Mouse (Mus musculus) liver, embryonic 13.5 days (tissue): ENCODE measurements around the gene Tmed4. TPM values are rescaled to one million over a fixed set of nuclear protein-coding genes. Genes with fewer than 3 reads are reported as not detected.

Source experiments
- ATAC-seq: fragments of 200-750 bp; cut with Nextera tagmentation; 2 replicates; pipeline ENCODE4 v1.8.0; 2017; ENCODE audit warnings: low read depth, mild to moderate bottlenecking, moderate number of reproducible peaks, moderate library complexity
- DNase-seq: peaks from one replicate; pipeline ENCODE4 v3.0.0; 2022
- H3K27ac ChIP-seq: fragments of 300-500 bp; sonication (generic); 2 replicates; pipeline ENCODE4 v1.5.1; 2015; ENCODE audit warnings: moderate library complexity, mild to moderate bottlenecking, inconsistent platforms
- H3K27me3 ChIP-seq: fragments of 300-500 bp; sonication (generic); 2 replicates; pipeline ENCODE4 v1.6.1; 2015; ENCODE audit warnings: mild to moderate bottlenecking, inconsistent platforms
- H3K36me3 ChIP-seq: fragments of 300-500 bp; sonication (generic); 2 replicates; pipeline ENCODE4 v1.6.1; 2015; ENCODE audit warnings: mild to moderate bottlenecking, inconsistent platforms
- H3K4me1 ChIP-seq: fragments of 300-500 bp; sonication (generic); replicated peaks from 2 replicates; pipeline ENCODE4 v1.6.1; 2015; ENCODE audit warnings: inconsistent platforms
- H3K4me2 ChIP-seq: fragments of 300-500 bp; sonication (generic); 2 replicates; pipeline ENCODE4 v1.6.1; 2015; ENCODE audit warnings: inconsistent platforms, mild to moderate bottlenecking, moderate library complexity
- H3K4me3 ChIP-seq: fragments of 300-500 bp; sonication (generic); replicated peaks from 2 replicates; pipeline ENCODE4 v1.5.1; 2015; ENCODE audit warnings: mild to moderate bottlenecking, inconsistent platforms
- H3K9ac ChIP-seq: fragments of 300-500 bp; sonication (generic); 2 replicates; pipeline ENCODE4 v1.6.1; 2015; ENCODE audit warnings: mild to moderate bottlenecking, inconsistent platforms
- H3K9me3 ChIP-seq: fragments of 300-500 bp; sonication (generic); replicated peaks from 2 replicates; pipeline ENCODE4 v1.6.1; 2016; ENCODE audit warnings: inconsistent platforms
- WGBS: fragments of 180-500 bp; shearing (Covaris S2); methylation state at CpG from one replicate; pipeline ENCODE4 v1.1.7; 2015; ENCODE audit not compliant: insufficient replicate concordance; 5-methylcytosine and 5-hydroxymethylcytosine counted together
- polyA plus RNA-seq: library from polyadenylated mRNA; unstranded; fragments of >200 nt; fragmentation: Nextera tagmentation; extraction: Ambion mirVana; gene quantifications from 2 replicates; pipeline ENCODE4 v1.2.1, GENCODE M21; 2015

Tmed4 gene
- polyA plus RNA-seq, 1 experiment from 2014 or later, result 37.0 TPM

GRCm38 (mm10) chr11:6294632-6295031 lies 20.0 kb upstream of the Tmed4 start:
- peak overlapping the region; percentile 86 for H3K4me2 ChIP-seq
- H3K36me3 ChIP-seq, result peaks cover 32% of the 10 kb centered on the region

GRCm38 (mm10) chr11:6293601-6294000 lies 18.9 kb upstream of the Tmed4 start:
- Histone ChIP-seq H3K9ac (peak overlapping the region; percentile 93), H3K4me2 (peak overlapping the region; percentile 86), H3K4me1 (peaks cover 62% of the 10 kb centered on the region), H3K36me3 (peaks cover 21% of the 10 kb centered on the region), H3K27ac (peak overlapping the region; percentile 95), H3K27me3 (no peaks in the 10 kb centered on the region), H3K9me3 (no peaks in the 10 kb centered on the region), H3K4me3 (peak overlapping the region; percentile 92)
- ATAC-seq, result no peak
- WGBS, result 78% methylated on average over 2 of the region's 2 CpGs
- DNase-seq, result no peak

More at GRCm38 (mm10) chr11:6294632-6295031, 20.0 kb upstream of the Tmed4 start:
- H3K27ac ChIP-seq, result peak overlapping the region; percentile 95
- H3K4me3 ChIP-seq, result peak overlapping the region; percentile 92
- peak overlapping the region; percentile 59 for H3K9ac ChIP-seq
- H3K9me3 ChIP-seq, result no peaks in the 10 kb centered on the region
- DNase-seq, result peak; percentile 76
- no peaks in the 10 kb centered on the region for H3K27me3 ChIP-seq
- whole genome bisulfite sequencing, result 59% methylated on average over 4 of the region's 4 CpGs
- H3K4me1 ChIP-seq, result peaks cover 70% of the 10 kb centered on the region
- ATAC-seq, result peak; percentile 80

- Histone ChIP-seq H3K27me3 (no peaks in the 10 kb centered on the region), H3K4me1 (peaks cover 58% of the 10 kb centered on the region), H3K4me2 (peak overlapping the region; percentile 86), H3K9ac (peak overlapping the region; percentile 93), H3K36me3 (peaks cover 15% of the 10 kb centered on the region), H3K9me3 (no peaks in the 10 kb centered on the region), H3K4me3 (peak overlapping the region; percentile 92), H3K27ac (peak overlapping the region; percentile 95)
- DNase-seq (no peak), ATAC-seq (no peak)
- 85% methylated on average over 4 of the region's 4 CpGs for WGBS
Measured at GRCm38 (mm10) chr11:6292988-6293349, 18.3 kb upstream of the Tmed4 start.

- DNase-seq (peak; percentile 72), ATAC-seq (peak; percentile 2; the same call in 1 of the 2 replicates)
- Histone ChIP-seq H3K4me1 (peaks cover 58% of the 10 kb centered on the region), H3K27me3 (no peaks in the 10 kb centered on the region), H3K36me3 (peaks cover 9% of the 10 kb centered on the region), H3K4me2 (peak overlapping the region; percentile 86), H3K27ac (peak overlapping the region; percentile 95), H3K9me3 (no peaks in the 10 kb centered on the region), H3K4me3 (peak overlapping the region; percentile 92), H3K9ac (peak overlapping the region; percentile 93)
- 12% methylated on average over 33 of the region's 33 CpGs for WGBS
Measured at GRCm38 (mm10) chr11:6292116-6292987, 17.7 kb upstream of the Tmed4 start.

- H3K9ac ChIP-seq, result peak within 1 kb of the TSS; percentile 93
- DNase-seq (peak; percentile 98), ATAC-seq (peak; percentile 89)
- H3K27me3 ChIP-seq, result no peaks in the 10 kb centered on the region
- H3K36me3 ChIP-seq, result peaks cover 1% of the 10 kb centered on the region
- peak within 1 kb of the TSS; percentile 92 for H3K4me3 ChIP-seq
- peaks cover 50% of the 10 kb centered on the region for H3K4me1 ChIP-seq
- under 1% methylated on average over 77 of the region's 77 CpGs for WGBS
- peak within 1 kb of the TSS; percentile 86 for H3K4me2 ChIP-seq
- H3K27ac ChIP-seq, result peak within 1 kb of the TSS; percentile 95
- no peaks in the 10 kb centered on the region for H3K9me3 ChIP-seq
Measured at GRCm38 (mm10) chr11:6291401-6292115, 16.9 kb upstream of the Tmed4 start, which contains the start of gene Ogdh. Gene Ogdh (plus strand): TSS chr11:6291633.

GRCm38 (mm10) chr11:6290883-6291282 lies 16.2 kb upstream of the Tmed4 start:
- no peak for ATAC-seq
- H3K4me3 ChIP-seq, result peak overlapping the region; percentile 92
- H3K27me3 ChIP-seq, result no peaks in the 10 kb centered on the region
- WGBS, result 28% methylated on average over 3 of the region's 3 CpGs
- peak overlapping the region; percentile 86 for H3K4me2 ChIP-seq
- H3K4me1 ChIP-seq, result peaks cover 46% of the 10 kb centered on the region
- peak overlapping the region; percentile 93 for H3K9ac ChIP-seq
- no peaks in the 10 kb centered on the region for H3K36me3 ChIP-seq
- peak overlapping the region; percentile 95 for H3K27ac ChIP-seq
- H3K9me3 ChIP-seq, result no peaks in the 10 kb centered on the region
- no peak for DNase-seq

- no peaks in the 10 kb centered on the region for H3K36me3 ChIP-seq
- peak overlapping the region; percentile 86; the same call in 1 of the 2 replicates for H3K4me2 ChIP-seq
- WGBS, result 85% methylated on average over 3 of the region's 3 CpGs
- no peaks in the 10 kb centered on the region for H3K27me3 ChIP-seq
- H3K9me3 ChIP-seq, result no peaks in the 10 kb centered on the region
- H3K4me1 ChIP-seq, result peaks cover 41% of the 10 kb centered on the region
- DNase-seq (no peak), ATAC-seq (no peak)
- H3K9ac ChIP-seq, result 0 out of 2 replicates have a peak overlapping the region, but pooled peaks have one; percentile 93
- no peak overlapping the region for H3K27ac ChIP-seq
- no peak overlapping the region for H3K4me3 ChIP-seq
Measured at GRCm38 (mm10) chr11:6290138-6290537, 15.5 kb upstream of the Tmed4 start.

GRCm38 (mm10) chr11:6282940-6283339 lies 8.3 kb upstream of the Tmed4 start:
- Histone ChIP-seq H3K9ac (no peak overlapping the region), H3K9me3 (no peaks in the 10 kb centered on the region), H3K27ac (no peak overlapping the region), H3K36me3 (no peaks in the 10 kb centered on the region), H3K4me3 (no peak overlapping the region), H3K27me3 (no peaks in the 10 kb centered on the region), H3K4me2 (no peak overlapping the region), H3K4me1 (0 out of 2 replicates have a peak, but pooled peaks cover 5% of the 10 kb centered on the region)
- ATAC-seq (no peak), DNase-seq (no peak)
- WGBS, result 61% methylated on average over 3 of the region's 3 CpGs

GRCm38 (mm10) chr11:6276466-6276865 lies 1.8 kb upstream of the Tmed4 start:
- Histone ChIP-seq H3K4me1 (peaks cover 25% of the 10 kb centered on the region), H3K27me3 (no peaks in the 10 kb centered on the region), H3K9ac (no peak overlapping the region), H3K9me3 (no peaks in the 10 kb centered on the region), H3K4me3 (no peak overlapping the region), H3K4me2 (no peak overlapping the region), H3K36me3 (peaks cover 8% of the 10 kb centered on the region), H3K27ac (no peak overlapping the region)
- 69% methylated on average over 3 of the region's 3 CpGs for WGBS
- ATAC-seq (no peak), DNase-seq (no peak)

- peaks cover 17% of the 10 kb centered on the region for H3K36me3 ChIP-seq
- peak overlapping the region; percentile 97 for H3K4me2 ChIP-seq
- no peaks in the 10 kb centered on the region for H3K9me3 ChIP-seq
- no peaks in the 10 kb centered on the region for H3K27me3 ChIP-seq
- WGBS, result 30% methylated on average over 7 of the region's 7 CpGs
- H3K4me3 ChIP-seq, result peak overlapping the region; percentile 88
- ATAC-seq, result peak; percentile 6; the same call in 1 of the 2 replicates
- peaks cover 25% of the 10 kb centered on the region for H3K4me1 ChIP-seq
- H3K9ac ChIP-seq, result peak overlapping the region; percentile 94
- no peak for DNase-seq
- peak overlapping the region; percentile 74 for H3K27ac ChIP-seq
Measured at GRCm38 (mm10) chr11:6275094-6275484, 419 bp upstream of the Tmed4 start.

GRCm38 (mm10) chr11:6273607-6274006 lies 1.1 kb downstream of the Tmed4 start:
- ATAC-seq (no peak), DNase-seq (no peak)
- Histone ChIP-seq H3K9ac (peak overlapping the region; percentile 94), H3K36me3 (peaks cover 17% of the 10 kb centered on the region), H3K4me2 (peak overlapping the region; percentile 97), H3K4me1 (peaks cover 28% of the 10 kb centered on the region), H3K27me3 (no peaks in the 10 kb centered on the region), H3K27ac (peak overlapping the region; percentile 74; the same call in 1 of the 2 replicates), H3K4me3 (peak overlapping the region; percentile 88), H3K9me3 (no peaks in the 10 kb centered on the region)
- 25% methylated on average over 11 of the region's 11 CpGs for WGBS
